Mouse (Mus musculus) liver, embryonic 16.5 days (tissue): ENCODE results near the gene Cldn16. TPM values are rescaled to one million over a fixed set of nuclear protein-coding genes. Genes with fewer than 3 reads are reported as not detected.

Source experiments
- ATAC-seq: fragments of 200-750 bp; cut with Nextera tagmentation; 2 replicates; pipeline ENCODE4 v1.8.0; 2017; ENCODE audit warnings: low read depth, mild to moderate bottlenecking, moderate number of reproducible peaks, moderate library complexity
- H3K27ac ChIP-seq: fragments of 300-500 bp; sonication (generic); 2 replicates; pipeline ENCODE4 v1.5.1; 2014; ENCODE audit warnings: mild to moderate bottlenecking, low read length
- H3K27me3 ChIP-seq: fragments of 300-500 bp; sonication (generic); 2 replicates; pipeline ENCODE4 v1.6.1; 2014; ENCODE audit warnings: low read depth, low read length, mixed read lengths; ENCODE audit not compliant: control insufficient read depth, insufficient read depth
- H3K36me3 ChIP-seq: fragments of 300-500 bp; sonication (generic); 2 replicates; pipeline ENCODE4 v1.6.1; 2014; ENCODE audit warnings: mild to moderate bottlenecking; ENCODE audit not compliant: control insufficient read depth, insufficient read depth
- H3K4me1 ChIP-seq: fragments of 300-500 bp; sonication (generic); 2 replicates; pipeline ENCODE4 v1.6.1; 2014; ENCODE audit warnings: low read depth, low read length, mixed read lengths; ENCODE audit not compliant: control insufficient read depth
- H3K4me2 ChIP-seq: fragments of 300-500 bp; sonication (generic); 2 replicates; pipeline ENCODE4 v1.6.1; 2014; ENCODE audit warnings: low read depth, low read length, mixed read lengths
- H3K4me3 ChIP-seq: fragments of 300-500 bp; sonication (generic); 2 replicates; pipeline ENCODE4 v1.5.1; 2014; ENCODE audit warnings: low read depth, mild to moderate bottlenecking, low read length
- H3K9ac ChIP-seq: fragments of 300-500 bp; sonication (generic); 2 replicates; pipeline ENCODE4 v1.6.1; 2014; ENCODE audit warnings: low read depth, low read length
- H3K9me3 ChIP-seq: fragments of 300-500 bp; sonication (generic); replicated peaks from 2 replicates; pipeline ENCODE4 v1.6.1; 2016; ENCODE audit warnings: low read length; ENCODE audit not compliant: control insufficient read depth
- WGBS: fragments of 180-500 bp; shearing (Covaris S2); extraction: QIAGEN DNeasy Blood & Tissue Kit; methylation state at CpG from one replicate; pipeline ENCODE4 v1.1.7; 2014; ENCODE audit not compliant: insufficient replicate concordance; 5-methylcytosine and 5-hydroxymethylcytosine counted together
- polyA plus RNA-seq: library from polyadenylated mRNA; unstranded; fragments of >200 nt; fragmentation: Nextera tagmentation; extraction: Ambion mirVana; gene quantifications from 2 replicates; pipeline ENCODE4 v1.2.1, GENCODE M21; 2015

The Cldn16 gene
- polyA plus RNA-seq, 1 experiment from 2014 or later = not detected

GRCm38 (mm10) chr16:26526669-26527068 is 63.7 kb downstream of the Cldn16 start, which contains the start of gene Tmem207:
Gene Tmem207 (minus strand): TSS chr16:26526769.
- no peak within 1 kb of the TSS for H3K27ac ChIP-seq
- H3K9me3 ChIP-seq = no peaks in the 10 kb centered on the region
- no peaks in the 10 kb centered on the region for H3K4me1 ChIP-seq
- no peak within 1 kb of the TSS for H3K4me2 ChIP-seq
- no peak within 1 kb of the TSS for H3K4me3 ChIP-seq
- no peak within 1 kb of the TSS for H3K9ac ChIP-seq
- no peaks in the 10 kb centered on the region for H3K36me3 ChIP-seq
- no peaks in the 10 kb centered on the region for H3K27me3 ChIP-seq
- WGBS = 70% methylated on average over 4 of the region's 4 CpGs
- ATAC-seq = no peak

GRCm38 (mm10) chr16:26527931-26528666 is 65.2 kb downstream of the Cldn16 start:
- H3K4me2 ChIP-seq = no peak overlapping the region
- no peak for ATAC-seq
- H3K36me3 ChIP-seq = no peaks in the 10 kb centered on the region
- 73% methylated on average over 10 of the region's 10 CpGs for WGBS
- H3K4me1 ChIP-seq = no peaks in the 10 kb centered on the region
- no peak overlapping the region for H3K27ac ChIP-seq
- no peak overlapping the region for H3K4me3 ChIP-seq
- no peaks in the 10 kb centered on the region for H3K27me3 ChIP-seq
- no peak overlapping the region for H3K9ac ChIP-seq
- H3K9me3 ChIP-seq = no peaks in the 10 kb centered on the region

GRCm38 (mm10) chr16:26530451-26530850 is 67.5 kb downstream of the Cldn16 start:
- Histone ChIP-seq H3K9ac (no peak overlapping the region), H3K36me3 (no peaks in the 10 kb centered on the region), H3K4me2 (no peak overlapping the region), H3K4me1 (no peaks in the 10 kb centered on the region), H3K27ac (no peak overlapping the region), H3K4me3 (no peak overlapping the region), H3K27me3 (no peaks in the 10 kb centered on the region), H3K9me3 (no peaks in the 10 kb centered on the region)
- 71% methylated on average over 1 of the region's 1 CpGs for WGBS
- no peak for ATAC-seq

GRCm38 (mm10) chr16:26532287-26532686 is 69.4 kb downstream of the Cldn16 start:
- no peak for ATAC-seq
- 71% methylated on average over 1 of the region's 1 CpGs for WGBS
- H3K9me3 ChIP-seq = no peaks in the 10 kb centered on the region
- no peaks in the 10 kb centered on the region for H3K36me3 ChIP-seq
- H3K4me2 ChIP-seq = no peak overlapping the region
- H3K4me3 ChIP-seq = no peak overlapping the region
- no peak overlapping the region for H3K9ac ChIP-seq
- H3K27me3 ChIP-seq = no peaks in the 10 kb centered on the region
- no peak overlapping the region for H3K27ac ChIP-seq
- H3K4me1 ChIP-seq = no peaks in the 10 kb centered on the region

Other genes starting within 250 kb of the Cldn16 start
- gene Cldn1, start 91.3 kb upstream of the Cldn16 start, polyA plus RNA-seq = 99.6 and 122 TPM in 2 replicates
- not detected in 2 replicates for gene Tmem207, start 63.6 kb downstream of the Cldn16 start, polyA plus RNA-seq
- gene Il1rap, start 118.6 kb downstream of the Cldn16 start, polyA plus RNA-seq = 2.5 and 2.7 TPM in 2 replicates